Mouse (Mus musculus) left cerebral cortex, postnatal 25 days (tissue): Measurements from ENCODE around the gene Osgep. TPM values are rescaled to one million over a fixed set of nuclear protein-coding genes. Genes with fewer than 3 reads are reported as not detected.
"Not testable (repeated sequence)": the region's sequence is repeated elsewhere in the genome, so short reads cannot be mapped to it uniquely, and the experiment has no call there.

ENCODE experiments used
- DNase-seq, 2 experiments: peaks; one replicate each; pipeline ENCODE4 v3.0.0; 2022; ENCODE audit warnings: low spot score in 2 of 2, mixed read lengths in 1 of 2
- intact Hi-C: fragments of 180-260 bp; cut with DNase I; formaldehyde crosslinking; loops from one replicate; pipeline ENCODE4 v1.15.1; 2025
- total RNA-seq, 2 experiments: library from RNA; stranded (reverse); gene quantifications; 2 replicates each; pipeline ENCODE4 v1.2.3; 2021

Osgep gene
- total RNA-seq, 2 experiments from 2014 or later, result 30.7 to 34.6 TPM

GRCm38 (mm10) chr14:50938119-50938908 lies 13.6 kb upstream of the Osgep start:
- DNase-seq, result no peak
- intact Hi-C loops, result loop anchor here (10.0 kb wide), 1 partner anchor 956 kb away; the partner anchor contains the start of gene Slc39a2

DNA sequence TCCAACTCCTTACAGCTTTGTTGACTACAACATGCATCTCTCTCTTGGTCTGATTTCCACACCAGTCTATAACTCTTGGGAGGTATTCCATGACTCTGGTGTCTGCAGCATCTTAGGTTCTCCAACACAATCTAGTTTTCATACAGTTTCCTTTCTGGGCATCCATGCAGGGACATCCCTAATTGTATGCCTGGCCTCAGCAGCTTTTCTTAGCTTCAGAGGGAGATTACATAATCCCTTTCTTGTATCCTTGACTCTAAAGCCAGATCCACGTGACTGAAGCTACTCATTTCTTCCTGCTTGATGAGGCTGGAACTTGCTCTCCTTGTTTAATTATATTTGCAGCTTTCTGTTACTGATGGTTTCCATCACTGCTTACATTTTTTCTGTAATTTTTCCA lies 12.0 kb upstream of the Osgep start:
- intact Hi-C loops, result loop anchor here (10.0 kb wide), 1 partner anchor 958 kb away; the partner anchor contains the start of gene Slc39a2
- no peak for DNase-seq

DNA sequence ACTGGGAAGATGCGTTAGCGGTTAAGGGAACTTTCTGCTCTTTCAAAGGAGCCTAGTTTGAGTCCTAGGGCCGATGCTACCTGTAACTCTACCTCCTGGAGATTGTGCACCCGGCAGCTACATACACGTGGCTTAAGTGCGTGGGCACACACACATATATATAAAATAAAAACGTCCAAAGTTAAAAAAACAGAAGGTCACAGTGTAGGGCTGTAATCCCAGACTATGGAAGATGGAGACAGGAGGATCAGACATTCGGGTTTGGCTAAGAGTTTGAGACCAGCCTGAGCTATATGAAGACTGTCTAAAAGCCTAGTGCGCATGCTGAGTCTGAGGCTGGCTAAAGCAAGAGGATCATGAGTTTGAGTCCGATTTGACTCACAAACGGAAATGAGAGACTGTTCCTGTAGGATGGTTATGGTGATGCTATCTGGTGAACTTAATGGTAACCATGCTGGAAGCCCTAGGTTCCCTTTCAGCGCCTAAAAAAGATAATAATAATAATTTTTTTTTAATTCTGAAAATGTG lies 6.9 kb upstream of the Osgep start:
- intact Hi-C loops, result loop anchor here (5.0 to 10.0 kb wide), 2 partner anchors 124 to 963 kb away; partner anchors contain the start of genes Ccnb1ip1, Parp2 and Slc39a2
- no peak for DNase-seq

DNA sequence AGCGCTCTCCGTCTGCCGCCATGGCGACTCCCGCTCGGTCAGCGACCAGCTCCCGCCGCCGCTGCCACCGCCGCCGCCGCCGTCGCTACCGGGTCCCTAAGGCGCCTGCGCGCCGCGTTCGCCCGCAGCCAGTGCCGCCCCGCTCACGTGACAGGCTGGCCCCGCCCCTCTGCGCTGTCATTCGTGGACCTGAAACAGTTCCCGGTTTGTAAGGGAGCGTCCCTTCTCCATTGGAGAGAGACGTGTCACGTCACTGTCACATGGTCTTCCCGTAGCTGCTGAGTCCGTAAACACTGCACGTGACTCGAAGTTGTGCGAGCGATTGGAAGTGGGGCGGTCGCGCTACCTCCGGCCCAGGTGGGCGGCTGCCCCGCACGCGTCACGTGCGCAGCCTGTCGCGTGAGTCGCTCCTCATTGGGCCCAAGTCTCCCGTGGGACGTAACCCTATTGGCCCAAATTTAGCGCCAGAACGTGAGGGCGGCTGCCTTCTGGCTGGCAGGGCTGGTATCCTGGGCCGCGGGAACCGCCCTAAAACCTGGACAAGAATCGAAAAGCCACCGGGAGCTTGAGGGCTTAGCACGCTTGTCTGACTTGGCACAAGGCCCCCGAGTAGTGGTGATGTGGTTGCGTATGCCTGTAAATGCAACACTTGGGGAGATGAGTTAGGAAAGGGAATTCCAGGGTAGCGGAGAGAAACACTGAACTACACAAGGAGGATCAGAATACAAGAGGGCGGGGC lies 6.2 kb upstream of the Osgep start, which contains the start of the genes Pip4p1 and Pnp:
TSS of gene Pip4p1 (minus strand) at position 103 of the 739 bp plus-strand sequence.
TSS of gene Pnp (plus strand) at position 329 of the 739 bp plus-strand sequence.
- intact Hi-C loops, result loop anchor here (5.0 to 10.0 kb wide), 2 partner anchors 124 to 964 kb away; partner anchors contain the start of genes Ccnb1ip1, Parp2 and Slc39a2
- DNase-seq, result peak; percentile 99 to 100

DNA sequence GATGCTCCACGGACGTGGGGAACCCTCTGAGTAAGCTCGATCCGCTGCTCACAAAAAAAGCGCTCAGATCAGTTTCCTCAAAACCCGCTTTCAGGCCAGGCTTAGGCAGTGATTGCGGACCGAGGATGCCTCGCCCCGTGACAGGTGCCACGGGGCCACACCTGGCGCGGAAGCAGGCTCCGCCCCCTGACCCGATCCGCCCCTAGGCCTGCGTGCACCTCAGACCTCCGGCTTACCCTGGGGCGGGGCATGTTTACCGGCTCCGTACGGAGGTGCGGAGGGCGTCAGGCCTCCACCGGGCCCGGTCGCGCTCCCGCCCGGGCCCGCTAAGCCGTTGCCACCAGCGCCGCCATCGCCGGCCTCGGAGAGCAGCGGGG lies 5.7 kb upstream of the Osgep start:
- intact Hi-C loops, result loop anchor here (5.0 to 10.0 kb wide), 2 partner anchors 123 to 964 kb away; partner anchors contain the start of genes Ccnb1ip1, Parp2 and Slc39a2
- DNase-seq, result no peak

DNA sequence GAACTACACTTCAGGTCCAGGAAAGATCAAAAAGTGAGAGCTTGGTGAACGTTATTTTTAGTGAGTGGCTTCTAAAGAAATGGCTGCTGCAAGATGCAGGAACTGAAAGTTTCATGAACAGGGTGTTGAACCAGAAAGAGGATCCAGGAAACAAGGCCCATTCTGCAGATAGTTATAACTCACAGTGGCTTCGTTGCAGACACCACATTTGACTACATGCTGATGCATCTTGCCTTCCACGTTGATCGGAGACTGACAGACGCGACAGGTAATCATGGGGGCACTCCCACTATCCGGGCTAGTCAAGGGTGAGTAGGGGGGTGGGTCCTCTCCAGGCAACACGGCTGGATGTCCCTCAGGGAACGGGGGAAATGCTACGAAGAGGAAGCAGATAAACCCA lies 5.3 kb upstream of the Osgep start:
- peak in 1 of 2 experiments; percentile 25 for DNase-seq
- intact Hi-C loops, result loop anchor here (5.0 to 10.0 kb wide), 2 partner anchors 123 to 965 kb away; partner anchors contain the start of genes Ccnb1ip1, Parp2 and Slc39a2

DNA sequence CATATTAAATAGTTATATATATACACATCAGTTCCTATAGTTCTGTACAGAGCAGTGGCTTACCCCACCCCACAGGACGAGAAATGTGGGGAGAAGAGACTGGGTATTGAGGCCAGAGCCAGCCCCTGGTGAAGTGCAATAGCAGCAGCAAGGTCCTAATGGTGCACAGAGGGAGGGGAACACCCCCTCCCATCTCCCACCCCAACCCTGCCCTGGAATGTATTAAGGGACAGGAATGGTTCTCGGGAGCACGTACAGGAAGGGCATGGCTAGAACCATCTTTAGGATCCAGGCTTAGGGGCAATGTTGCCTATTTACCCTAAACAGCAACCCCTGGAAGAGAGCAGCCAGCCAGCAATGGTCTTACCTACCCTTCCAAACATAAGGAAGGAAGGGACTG lies 2.7 kb upstream of the Osgep start:
- intact Hi-C loops, result loop anchor here (1.0 kb wide), 1 partner anchor 162 kb away; no protein-coding TSS in a partner anchor
- no peak for DNase-seq

DNA sequence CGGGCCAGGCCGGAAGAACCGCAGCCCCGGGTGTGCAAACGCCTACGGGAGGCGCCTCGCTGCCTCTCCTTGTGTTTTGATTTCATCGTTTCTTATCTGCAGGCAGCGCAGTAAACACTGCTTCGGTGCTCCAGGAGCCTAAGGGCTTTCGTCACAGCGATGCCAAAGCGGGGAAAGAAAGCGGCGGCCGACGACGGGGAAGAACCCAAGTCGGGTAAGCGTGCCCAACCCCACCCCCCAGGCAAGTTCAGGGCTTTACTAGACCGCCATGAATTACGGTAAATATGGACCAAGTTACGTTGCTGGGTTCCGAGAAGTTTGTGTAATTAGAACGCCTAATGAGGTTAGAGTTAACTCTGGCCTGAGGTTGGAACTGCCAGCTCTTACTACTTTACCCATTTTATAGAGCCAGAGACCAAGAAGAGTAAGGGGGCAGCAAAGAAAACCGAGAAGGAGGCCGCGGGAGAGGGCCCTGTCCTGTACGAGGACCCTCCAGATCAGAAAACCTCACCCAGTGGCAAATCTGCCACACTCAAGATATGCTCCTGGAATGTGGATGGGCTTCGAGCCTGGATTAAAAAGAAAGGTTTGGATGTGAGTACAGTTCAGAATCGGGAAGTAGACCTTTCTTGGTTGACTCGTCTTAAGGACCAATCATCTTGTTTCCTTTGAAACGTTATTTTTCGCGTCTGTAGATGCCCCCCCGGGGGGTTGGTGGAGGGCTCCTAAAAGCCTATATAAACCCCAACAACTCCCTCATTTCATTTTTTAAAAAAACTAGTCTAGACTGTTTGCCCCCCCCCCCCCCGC lies 623 bp upstream of the Osgep start:
- DNase-seq, result peak in 1 of 2 experiments; percentile 28
- intact Hi-C loops, result loop anchor here (2.0 kb wide), 1 partner anchor 137 kb away; no protein-coding TSS in a partner anchor

- intact Hi-C loops, DNase-seq: not testable (repeated sequence)
Observed at GRCm38 (mm10) chr14:50923437-50923836, 1.3 kb downstream of the Osgep start.

- DNase-seq, result no peak
- intact Hi-C loops, result no loop called here
Observed at GRCm38 (mm10) chr14:50911356-50911755, 13.3 kb downstream of the Osgep start.

DNA sequence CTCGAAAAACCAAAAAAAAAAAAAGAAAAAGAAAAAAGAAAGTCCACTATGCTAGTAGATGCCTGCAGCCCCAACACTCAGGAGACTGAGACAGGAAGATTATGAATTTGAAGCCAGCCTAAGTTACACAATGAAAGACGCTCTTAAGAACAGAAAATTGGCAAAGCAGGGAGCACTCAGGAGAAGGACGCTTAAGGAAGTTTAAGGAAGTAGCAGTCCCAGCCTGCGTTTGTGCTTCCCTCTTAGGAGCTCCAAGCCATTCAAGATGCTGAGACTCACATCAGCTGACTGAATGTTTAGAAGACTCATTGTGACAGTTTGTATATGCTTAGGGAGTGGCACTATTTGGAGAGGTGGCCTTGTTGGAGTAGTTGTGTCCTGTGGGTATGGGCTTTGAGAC lies 16.6 kb downstream of the Osgep start:
- DNase-seq, result no peak
- intact Hi-C loops, result no loop called here

- intact Hi-C loops, DNase-seq: not testable (repeated sequence)
Observed at GRCm38 (mm10) chr14:50905327-50905726, 19.4 kb downstream of the Osgep start.

DNA sequence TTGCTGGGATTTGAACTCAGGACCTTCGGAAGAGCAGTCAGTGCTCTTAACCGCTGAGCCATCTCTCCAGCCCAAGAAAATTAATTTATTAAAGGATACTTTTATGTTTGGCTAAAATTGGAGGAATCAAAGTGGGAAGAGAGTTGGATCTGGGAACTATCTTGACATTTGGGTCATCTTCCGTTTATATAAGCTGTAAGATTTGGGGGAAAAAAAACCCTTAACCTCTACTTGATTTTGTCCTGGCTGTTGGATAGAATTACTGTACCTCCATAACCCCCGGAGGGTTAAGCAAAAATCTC lies 19.9 kb downstream of the Osgep start:
- no peak for DNase-seq
- intact Hi-C loops, result no loop called here

DNA sequence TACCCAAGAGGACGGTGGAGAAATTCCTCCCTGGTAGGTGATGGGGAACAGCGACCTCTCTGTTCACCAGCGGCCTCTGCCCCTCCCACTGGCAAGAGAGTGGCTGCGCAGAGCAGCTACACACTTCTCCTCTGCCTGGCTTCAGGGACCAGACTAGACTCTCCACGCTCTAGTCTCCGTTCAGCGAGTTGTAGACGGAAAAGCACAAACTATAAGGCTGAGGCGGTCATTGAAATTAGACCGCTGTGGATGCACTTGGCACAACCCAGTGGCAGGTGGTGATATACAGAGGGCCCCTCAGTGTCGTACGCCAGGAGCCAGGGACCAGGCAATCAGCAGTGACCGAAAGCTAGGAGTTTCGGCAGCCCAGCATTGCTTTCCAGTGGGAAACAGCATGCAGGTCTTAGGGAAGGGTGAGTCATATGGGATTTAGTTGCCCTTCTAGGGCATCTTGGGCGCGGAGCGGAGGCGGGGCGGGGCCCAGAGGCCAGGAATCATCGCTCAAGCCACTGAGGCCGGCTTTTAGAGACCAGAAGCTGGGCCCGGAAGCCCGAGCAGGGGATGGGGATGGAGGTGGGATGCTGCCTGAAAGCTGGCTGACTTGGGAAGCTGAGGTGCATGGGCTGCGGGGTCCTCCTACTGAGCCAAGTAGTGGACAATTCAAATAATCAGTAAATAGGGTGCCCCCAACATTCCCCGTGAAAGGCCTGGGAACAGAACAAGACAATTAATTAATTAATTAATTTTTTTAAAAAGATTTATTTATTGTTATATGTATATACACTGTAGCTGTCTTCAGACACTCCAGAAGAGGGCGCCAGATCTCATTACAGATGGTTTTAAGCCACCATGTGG lies 20.5 kb downstream of the Osgep start:
- DNase-seq, result peak in 1 of 2 experiments; percentile 32
- intact Hi-C loops, result no loop called here

DNA sequence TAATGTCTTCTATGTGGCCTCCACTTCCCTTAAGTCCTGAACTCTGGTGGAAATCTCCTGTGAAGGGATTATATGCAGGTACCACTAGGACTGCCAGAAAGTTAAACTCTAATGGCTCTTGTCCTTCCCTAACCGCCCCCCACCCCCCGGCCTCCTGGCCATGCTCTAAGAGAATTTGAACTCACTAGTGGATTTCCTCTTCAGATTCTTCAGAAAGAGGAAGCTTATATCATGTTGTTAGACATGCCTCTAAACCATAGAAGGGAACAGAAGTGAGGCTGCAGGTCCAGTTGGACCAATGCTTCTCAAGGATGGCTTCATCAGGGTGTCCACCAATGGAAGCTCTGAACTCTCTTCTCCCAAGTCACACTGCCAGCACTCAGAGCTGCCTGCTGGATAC lies 26.7 kb downstream of the Osgep start:
- DNase-seq, intact Hi-C loops: not testable (repeated sequence)

DNA sequence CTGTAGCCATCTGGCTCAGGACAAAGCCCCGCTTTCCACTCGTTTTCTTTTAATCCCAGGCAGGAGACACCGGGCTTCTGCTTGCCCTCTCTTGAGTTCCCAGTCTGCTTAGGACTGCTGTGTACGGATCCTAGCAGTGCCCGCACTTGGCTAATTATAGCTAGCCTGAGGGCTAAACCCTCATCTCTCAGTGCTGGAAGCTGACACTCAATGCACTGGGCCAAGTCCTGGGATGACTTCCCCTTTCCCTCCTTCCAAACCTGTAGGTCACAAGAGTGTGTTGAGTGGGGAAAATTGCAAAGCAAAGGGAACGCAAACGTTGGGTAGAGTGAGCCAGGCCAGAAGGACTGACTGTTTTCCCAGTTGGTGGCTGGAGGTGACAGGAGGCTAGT lies 27.3 kb downstream of the Osgep start, which contains the start of gene Klhl33:
TSS of gene Klhl33 (minus strand) at position 134 of the 392 bp plus-strand sequence.
- DNase-seq, result no peak
- intact Hi-C loops, result no loop called here

DNA sequence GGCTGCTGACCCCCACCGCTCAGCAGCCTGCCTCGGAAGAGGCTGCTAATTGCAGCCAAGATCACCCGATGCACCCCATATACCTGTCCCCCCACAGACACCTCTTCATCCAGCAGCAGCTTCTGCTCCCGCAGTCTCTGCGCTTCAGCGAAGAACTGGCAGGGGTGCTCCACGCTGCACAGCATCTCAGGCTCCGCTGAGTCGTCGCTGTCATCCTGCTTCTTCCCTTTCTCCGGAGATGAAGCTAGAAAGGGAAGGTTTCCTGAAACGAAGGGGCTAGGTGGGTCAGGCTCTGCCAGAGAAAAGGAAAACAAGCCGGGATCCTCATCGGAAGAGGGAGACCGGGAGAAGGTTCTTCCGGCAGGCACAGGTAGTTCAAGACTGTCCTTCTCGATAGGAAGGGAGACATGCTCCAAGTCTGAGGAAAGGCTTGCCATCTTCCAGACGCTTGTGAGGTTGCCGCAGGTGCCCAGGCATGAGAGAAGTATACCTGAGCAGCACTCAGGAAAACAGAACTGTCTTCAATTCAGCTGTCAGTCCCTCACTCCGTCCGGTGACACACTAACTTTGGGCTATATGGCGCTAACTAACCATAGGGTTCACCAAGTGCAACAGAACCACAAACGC lies 27.8 kb downstream of the Osgep start:
- intact Hi-C loops, result no loop called here
- DNase-seq, result peak; percentile 37 to 52
